In the genomic region with DNA sequence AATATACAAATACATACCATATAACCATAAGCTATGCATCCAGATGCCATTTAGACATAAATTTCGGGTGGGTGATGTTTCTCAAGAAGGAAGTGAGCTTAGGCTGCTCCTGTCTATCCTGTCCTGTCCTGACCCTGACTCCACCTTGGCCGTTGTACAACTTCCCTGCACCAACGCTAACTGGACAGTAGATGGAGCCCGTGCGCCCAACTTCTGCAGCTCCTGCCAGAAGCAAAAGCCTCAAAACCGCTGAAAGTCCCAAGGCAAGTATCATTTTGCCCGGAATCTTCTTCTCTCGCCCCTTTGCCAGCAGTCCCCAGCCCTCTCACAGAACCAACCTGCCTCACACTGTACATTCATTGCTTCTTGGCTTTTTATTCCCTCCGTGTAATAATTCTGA, we compare ENCODE assay signal across 7 mouse cellular contexts. TPM values are rescaled to one million over a fixed set of nuclear protein-coding genes. Genes with fewer than 3 reads are reported as not detected.
A peak's percentile ranks its signal among the peaks of the same experiment; 100 is the strongest.
DNase-seq lines count a peak whose midpoint lies in the region; ATAC-seq lines count a peak whose summit lies in the region.

No protein-coding gene starts in this region.

- ATAC-seq in activated CD4-positive, CD25-positive, alpha-beta regulatory T cell, adult 4 months, result peak; percentile 76
- peak; percentile 96 for ATAC-seq in megakaryocyte-erythroid progenitor cell, adult 5-6 weeks (replicated peaks; ENCODE audit: low FRiP score, low TSS enrichment, poor library complexity, severe bottlenecking)

- peak; percentile 73 to 78 for DNase-seq in cerebellum, postnatal 14 days
- DNase-seq in frontal cortex, postnatal 36 days (ENCODE audit: low spot score in 2 of 2), result peak; percentile 46 to 73
- peak; percentile 89 for DNase-seq in induced T-regulatory cell, adult 2 months (ENCODE audit: low read depth)
- peak; percentile 56 to 73 for DNase-seq in left cerebral cortex, postnatal 14 days (ENCODE audit: low spot score in 2 of 2)
- DNase-seq in right cerebral cortex, postnatal 25 days, result peak; percentile 44

- intact Hi-C loops in left cerebral cortex, postnatal 14 days (cut with DNase I), result no loop called here

RNA-seq across cellular contexts. Expression of gene Svs1, which starts 21.3 kb away (rescaled TPM):
- not detected for polyA plus RNA-seq in activated CD4-positive, CD25-positive, alpha-beta regulatory T cell, adult 4 months (2017; shearing (Covaris generic))
- not detected for total RNA-seq in left cerebral cortex, postnatal 14 days (2021)
- not detected in 2 replicates for total RNA-seq in megakaryocyte-erythroid progenitor cell, adult 5-6 weeks (2014; fragmentation: Nextera tagmentation)
- total RNA-seq in megakaryocyte-erythroid progenitor cell, adult 5-6 weeks (2017), result not detected in 2 replicates

RNA-seq across cellular contexts. Expression of gene Gpnmb, which starts 28.4 kb away (rescaled TPM):
- polyA plus RNA-seq in activated CD4-positive, CD25-positive, alpha-beta regulatory T cell, adult 4 months (2017; shearing (Covaris generic)), result 1 to 10 TPM; 1.6 to 1.9 TPM
- under 1 TPM; 0.70 to 0.99 TPM for total RNA-seq in left cerebral cortex, postnatal 14 days (2021)
- total RNA-seq in megakaryocyte-erythroid progenitor cell, adult 5-6 weeks (2014; fragmentation: Nextera tagmentation), result not detected in 2 replicates
- not detected in 2 replicates for total RNA-seq in megakaryocyte-erythroid progenitor cell, adult 5-6 weeks (2017)

RNA-seq across cellular contexts. Expression of gene Doxl2, which starts 33.2 kb away (rescaled TPM):
- under 1 TPM in 1 of 2 experiments, not detected in 1; 0.79 TPM for polyA plus RNA-seq in activated CD4-positive, CD25-positive, alpha-beta regulatory T cell, adult 4 months (2017; shearing (Covaris generic))
- not detected for total RNA-seq in left cerebral cortex, postnatal 14 days (2021)
- total RNA-seq in megakaryocyte-erythroid progenitor cell, adult 5-6 weeks (2014; fragmentation: Nextera tagmentation), result not detected in 2 replicates
- total RNA-seq in megakaryocyte-erythroid progenitor cell, adult 5-6 weeks (2017), result not detected in 2 replicates

Comparison
In these comparisons a context has a peak if more than half of its experiments do, and no peak if none do; other contexts are left out.
1. Peak in every context shown above with its lines: DNase-seq and ATAC-seq.